Mouse (Mus musculus): ENCODE measurements around the gene Parl.

DNA sequence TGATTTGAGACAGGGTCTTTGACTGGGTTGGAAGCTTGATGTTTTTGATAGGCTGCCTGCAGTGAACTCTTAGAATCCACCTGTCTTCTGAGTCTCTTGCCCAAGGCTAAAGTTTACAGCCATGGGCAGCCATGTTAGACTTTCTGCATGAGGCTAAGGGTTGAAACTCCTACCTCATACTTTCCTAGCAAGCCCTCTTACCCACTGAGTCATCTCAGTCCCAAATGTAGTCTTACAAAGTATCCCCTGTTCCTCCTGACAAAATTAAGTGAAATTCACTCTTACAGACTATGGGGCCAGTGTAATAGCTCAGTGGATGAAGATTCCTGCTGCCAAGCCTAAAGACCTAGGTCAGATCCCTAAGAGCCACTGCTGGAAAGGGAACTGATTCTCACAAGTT is 55.1 kb downstream of the Parl start:
- TF ChIP-seq CTCF (IDR thresholded peaks at IDR 0.05; ENCODE audit: low read depth, low read length): no peak
- TF ChIP-seq POLR2A (IDR thresholded peaks at IDR 0.05; ENCODE audit: extremely low read depth, insufficient read depth, low read length): no peak
